Mouse (Mus musculus): Measurements from ENCODE around the gene B4galnt3.

DNA sequence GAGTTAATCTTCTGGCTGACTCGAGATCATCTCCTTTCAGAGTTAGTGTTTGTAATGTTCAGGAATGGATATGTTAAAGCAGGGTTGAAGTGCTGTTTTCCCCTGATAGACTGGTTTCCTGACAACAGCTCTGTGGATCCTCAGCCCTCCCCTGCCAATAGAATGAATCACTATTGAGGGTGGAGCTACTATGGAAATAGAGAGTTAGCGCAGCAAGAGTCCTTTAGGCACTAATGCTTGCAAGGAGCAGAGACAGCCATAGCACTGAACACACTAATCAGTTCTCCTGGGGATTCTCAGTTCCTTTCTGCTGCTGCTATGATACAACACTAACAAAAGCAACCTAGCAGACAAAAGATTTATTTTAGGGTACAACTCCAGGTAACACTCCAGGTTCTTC, 26.0 kb upstream of the B4galnt3 start:
- TF ChIP-seq POLR2A (IDR thresholded peaks at IDR 0.05; ENCODE audit: low read depth, low read length) (no peak), CTCF (IDR thresholded peaks at IDR 0.05; ENCODE audit: extremely low read depth, insufficient read length, insufficient replicate concordance, low read depth, low read length) (no peak)

Data from small intestine, adult 2 months (tissue).